Mouse (Mus musculus) liver, postnatal 0 days (tissue): Measurements from ENCODE around the gene Aox1. TPM values are rescaled to one million over a fixed set of nuclear protein-coding genes. Genes with fewer than 3 reads are reported as not detected.
A peak's percentile ranks its signal among the peaks of the same experiment; 100 is the strongest.
"Not testable (repeated sequence)": the region's sequence is repeated elsewhere in the genome, so short reads cannot be mapped to it uniquely, and the experiment has no call there.

Experiments used
- ATAC-seq: fragments of 200-750 bp; cut with Nextera tagmentation; 2 replicates; pipeline ENCODE4 v1.8.0; 2017; ENCODE audit warnings: mild to moderate bottlenecking, moderate library complexity
- DNase-seq: peaks from one replicate; pipeline ENCODE4 v3.0.0-alpha.2; 2016
- H3K27ac ChIP-seq: fragments of 300-500 bp; sonication (generic); 2 replicates; pipeline ENCODE4 v1.5.1; 2014; ENCODE audit warnings: antibody characterized with exemption, moderate library complexity, mild to moderate bottlenecking, low read depth
- H3K27me3 ChIP-seq: fragments of 300-500 bp; sonication (generic); 2 replicates; pipeline ENCODE4 v1.6.1; 2014; ENCODE audit warnings: low read length, control low read depth, mixed read lengths; ENCODE audit not compliant: insufficient read depth
- H3K36me3 ChIP-seq: fragments of 300-500 bp; sonication (generic); replicated peaks from 2 replicates; pipeline ENCODE4 v1.6.1; 2014; ENCODE audit warnings: mild to moderate bottlenecking, control low read depth, low read length, moderate library complexity, mixed read lengths; ENCODE audit not compliant: insufficient read depth
- H3K4me1 ChIP-seq: fragments of 300-500 bp; sonication (generic); 2 replicates; pipeline ENCODE4 v1.6.1; 2014; ENCODE audit warnings: antibody characterized with exemption, mild to moderate bottlenecking, control low read depth; ENCODE audit not compliant: insufficient read depth
- H3K4me2 ChIP-seq: fragments of 300-500 bp; sonication (generic); 2 replicates; pipeline ENCODE4 v1.6.1; 2014; ENCODE audit warnings: low read depth, mild to moderate bottlenecking, low read length, moderate library complexity, mixed read lengths
- H3K4me3 ChIP-seq: fragments of 300-500 bp; sonication (generic); 2 replicates; pipeline ENCODE4 v1.5.1; 2014; ENCODE audit warnings: low read depth, low read length
- H3K9ac ChIP-seq: fragments of 300-500 bp; sonication (generic); replicated peaks from 2 replicates; pipeline ENCODE4 v1.6.1; 2014; ENCODE audit warnings: mild to moderate bottlenecking, moderate library complexity
- H3K9me3 ChIP-seq: fragments of 300-500 bp; sonication (generic); 2 replicates; pipeline ENCODE4 v1.6.1; 2016; ENCODE audit warnings: mild to moderate bottlenecking, control low read depth, low read length, mixed read lengths
- CTCF ChIP-seq: sonication (generic); IDR thresholded peaks from 2 replicates; pipeline ENCODE4 v1.5.1; 2016; ENCODE audit warnings: antibody characterized with exemption, low read depth
- EP300 ChIP-seq: IDR thresholded peaks from 2 replicates; pipeline ENCODE4 v1.6.1; 2016; ENCODE audit warnings: antibody characterized with exemption, low read depth, mild to moderate bottlenecking
- WGBS: fragments of 180-500 bp; shearing (Covaris S2); extraction: QIAGEN DNeasy Blood & Tissue Kit; methylation state at CpG from one replicate; pipeline ENCODE4 v1.1.7; 2014; ENCODE audit not compliant: insufficient replicate concordance; 5-methylcytosine and 5-hydroxymethylcytosine counted together
- polyA plus RNA-seq: library from polyadenylated mRNA; unstranded; fragments of >200 nt; fragmentation: Nextera tagmentation; extraction: Ambion mirVana; gene quantifications from 2 replicates; pipeline ENCODE4 v1.2.1, GENCODE M21; 2015

The Aox1 gene
- 0.33 and 0.42 TPM in 2 replicates for polyA plus RNA-seq

DNA sequence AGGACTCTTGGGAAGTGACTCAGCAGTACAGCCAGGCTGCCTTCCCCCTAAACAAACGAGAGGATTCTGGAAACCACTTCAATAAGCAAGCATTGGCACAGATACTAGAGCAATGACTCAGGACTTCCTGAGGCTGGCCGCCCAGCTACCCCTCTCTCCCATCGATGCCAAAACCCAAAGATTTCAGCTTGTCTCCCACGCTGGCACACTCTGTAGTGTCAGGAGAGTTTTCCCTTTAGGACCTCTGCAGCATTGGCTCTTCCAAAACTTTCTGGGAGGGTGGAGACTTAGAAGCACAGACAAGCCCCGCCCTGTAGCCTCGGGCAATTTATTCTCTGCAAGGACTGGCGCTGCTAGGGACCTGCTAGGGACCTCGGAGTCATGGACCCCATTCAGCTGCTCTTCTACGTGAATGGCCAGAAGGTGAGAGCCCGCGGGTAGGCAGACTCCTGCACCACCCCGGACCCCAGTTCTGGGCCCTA, at the start of gene Aox1:
TSS of gene Aox1 (plus strand) at position 296 of the 482 bp plus-strand sequence.
- DNase-seq, result peak; percentile 35
- H3K36me3 ChIP-seq, result 0 out of 2 replicates have a peak, but pooled peaks cover 2% of the 10 kb centered on the region
- ATAC-seq, result peak; percentile 74
- H3K27ac ChIP-seq, result peak within 1 kb of the TSS; percentile 57
- peak within 1 kb of the TSS; percentile 49; the same call in 1 of the 2 replicates for H3K9ac ChIP-seq
- 9% methylated on average over 12 of the region's 12 CpGs for WGBS
- H3K4me2 ChIP-seq, result peak within 1 kb of the TSS; percentile 73
- TF ChIP-seq EP300 (peak; percentile 17; the same call in 1 of the 2 replicates), CTCF (no peak)
- peak within 1 kb of the TSS; percentile 39 for H3K4me3 ChIP-seq
- peaks cover 11% of the 10 kb centered on the region for H3K4me1 ChIP-seq
- H3K27me3 ChIP-seq, result no peaks in the 10 kb centered on the region
- no peaks in the 10 kb centered on the region for H3K9me3 ChIP-seq

DNA sequence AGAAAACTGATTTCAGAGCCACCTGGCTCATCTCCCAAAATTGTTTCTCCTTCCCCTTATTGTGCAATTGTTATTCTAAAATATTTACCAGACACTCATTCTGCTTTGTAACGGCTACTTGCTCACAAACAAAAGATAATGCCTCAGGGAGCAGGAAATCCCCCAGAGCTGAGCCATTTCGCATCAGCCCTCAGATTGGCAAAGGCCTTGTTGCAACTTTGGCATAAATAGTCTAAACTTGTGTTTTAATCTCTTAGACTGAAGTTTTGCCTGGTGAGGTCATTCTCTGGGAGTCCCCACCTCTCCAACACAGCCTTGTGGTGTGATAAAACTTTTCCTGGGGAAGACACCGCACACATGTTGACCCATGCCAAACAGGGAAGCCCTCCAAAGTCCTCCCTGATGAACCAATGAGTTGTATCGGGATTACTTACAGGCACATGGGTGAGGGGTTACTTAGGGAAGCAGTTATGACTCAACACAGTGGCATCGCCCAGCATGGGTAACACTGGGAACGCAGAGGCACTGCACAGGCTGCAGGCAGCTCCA, 40.6 kb upstream of the Aox1 start:
- Histone ChIP-seq H3K27ac (no peak overlapping the region), H3K27me3 (no peaks in the 10 kb centered on the region), H3K4me1 (no peaks in the 10 kb centered on the region), H3K4me3 (no peak overlapping the region), H3K4me2 (no peak overlapping the region), H3K9ac (no peak overlapping the region), H3K9me3 (no peaks in the 10 kb centered on the region), H3K36me3 (no peaks in the 10 kb centered on the region)
- ATAC-seq (0 out of 2 replicates have a peak, but pooled peaks have one; percentile 25), DNase-seq (no peak)
- WGBS, result 55% methylated on average over 6 of the region's 6 CpGs
- TF ChIP-seq CTCF (no peak), EP300 (no peak)

DNA sequence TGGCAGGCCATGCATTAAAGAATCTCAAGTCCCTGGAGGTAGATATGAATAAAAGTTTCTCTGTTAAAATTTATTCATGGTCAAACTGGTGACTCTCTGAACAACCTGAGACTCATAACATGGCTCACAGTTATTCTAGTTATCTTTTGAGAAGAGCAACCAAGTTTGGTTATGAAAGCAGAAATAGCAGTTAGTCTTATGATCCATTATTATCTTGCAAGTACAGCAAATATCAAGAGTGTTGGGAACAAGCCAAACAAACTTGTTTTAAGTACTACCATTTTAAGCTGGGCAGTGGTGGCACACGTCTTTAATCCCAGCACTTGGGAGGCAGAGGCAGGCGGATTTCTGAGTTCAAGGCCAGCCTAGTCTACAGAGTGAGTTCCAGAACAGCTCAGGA, 38.5 kb upstream of the Aox1 start:
- 0 out of 2 replicates have a peak, but pooled peaks cover under 1% of the 10 kb centered on the region for H3K4me1 ChIP-seq
- H3K27me3 ChIP-seq, result no peaks in the 10 kb centered on the region
- TF ChIP-seq EP300, result no peak
- TF ChIP-seq CTCF, result no peak
- no peak overlapping the region for H3K4me2 ChIP-seq
- H3K4me3 ChIP-seq, result no peak overlapping the region
- DNase-seq, result no peak
- H3K9me3 ChIP-seq, result no peaks in the 10 kb centered on the region
- ATAC-seq, result no peak
- no peak overlapping the region for H3K27ac ChIP-seq
- no peaks in the 10 kb centered on the region for H3K36me3 ChIP-seq
- no peak overlapping the region for H3K9ac ChIP-seq
- WGBS, result 53% methylated on average over 2 of the region's 2 CpGs

DNA sequence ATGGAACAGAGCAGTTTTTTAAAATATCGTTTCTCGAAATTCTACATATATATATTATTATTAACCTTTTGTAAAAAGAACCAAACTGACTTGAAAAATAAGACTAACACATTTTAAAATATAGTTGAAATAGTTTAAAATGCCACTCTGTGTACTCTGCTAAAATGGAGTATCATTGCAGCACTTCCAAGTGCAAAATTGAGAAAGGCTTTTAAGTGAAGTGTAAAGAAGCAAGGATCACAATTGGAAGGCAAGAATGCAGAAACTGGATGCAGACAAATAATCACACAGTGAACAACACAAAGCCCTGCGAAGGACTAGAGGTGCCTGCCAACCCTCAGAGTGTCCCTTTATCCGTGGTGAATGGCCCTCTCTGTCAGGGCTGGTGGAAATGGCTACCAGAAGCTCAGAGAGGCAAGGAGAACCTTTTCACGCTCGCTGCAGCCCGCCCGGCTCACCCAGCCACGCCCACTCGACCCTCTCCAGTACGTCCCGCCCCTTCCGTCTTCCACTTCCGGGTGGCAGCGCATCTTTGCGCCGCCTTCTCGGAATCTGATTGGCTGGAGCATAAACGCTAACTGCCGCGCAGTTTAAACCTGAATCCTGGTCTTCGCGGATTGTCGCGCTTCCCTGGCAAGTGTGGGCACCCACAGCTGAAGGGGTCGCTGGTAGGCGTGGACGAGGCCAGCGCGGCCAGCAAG, 34.1 kb upstream of the Aox1 start, which contains the start of gene Sgo2a:
TSS of gene Sgo2a (plus strand) at position 540 of the 701 bp plus-strand sequence.
- Histone ChIP-seq H3K27me3 (no peaks in the 10 kb centered on the region), H3K4me3 (peak within 1 kb of the TSS; percentile 90), H3K27ac (peak within 1 kb of the TSS; percentile 80), H3K4me1 (peaks cover 11% of the 10 kb centered on the region), H3K9ac (peak within 1 kb of the TSS; percentile 88), H3K4me2 (peak within 1 kb of the TSS; percentile 94), H3K36me3 (no peaks in the 10 kb centered on the region; the same call in 1 of the 2 replicates), H3K9me3 (no peaks in the 10 kb centered on the region)
- WGBS, result 8% methylated on average over 30 of the region's 30 CpGs
- peak; percentile 98 for DNase-seq
- peak; percentile 98 for ATAC-seq
- TF ChIP-seq EP300, result no peak
- TF ChIP-seq CTCF, result no peak

DNA sequence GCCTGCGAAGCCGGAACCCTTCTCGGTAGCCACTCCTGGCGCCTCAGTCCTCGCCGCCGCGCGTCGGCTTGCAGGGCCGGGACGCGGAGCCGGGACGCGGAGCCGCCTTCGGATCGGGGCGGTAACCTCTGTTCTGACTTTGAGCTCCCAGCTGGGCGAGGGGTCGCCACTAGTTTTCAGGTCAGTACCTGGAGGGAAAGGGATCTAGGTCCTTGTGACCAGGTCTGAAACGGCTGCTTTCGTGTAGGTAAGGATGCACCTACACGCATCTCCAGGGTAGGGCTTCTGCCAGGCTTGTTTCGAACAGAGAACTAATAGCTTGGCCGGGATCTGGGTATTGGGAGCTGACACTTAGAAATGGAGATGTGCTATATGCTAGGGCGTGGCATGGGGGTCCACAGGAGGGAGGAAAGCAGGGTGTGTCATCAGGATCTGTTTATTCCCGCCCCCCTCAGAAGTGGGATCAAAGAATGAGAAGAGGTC, 33.6 kb upstream of the Aox1 start:
- no peak for TF ChIP-seq EP300
- TF ChIP-seq CTCF, result no peak
- ATAC-seq, result peak; percentile 86
- H3K27me3 ChIP-seq, result no peaks in the 10 kb centered on the region
- peaks cover 4% of the 10 kb centered on the region for H3K36me3 ChIP-seq
- under 1% methylated on average over 29 of the region's 29 CpGs for WGBS
- no peaks in the 10 kb centered on the region for H3K9me3 ChIP-seq
- DNase-seq, result no peak
- H3K4me1 ChIP-seq, result peaks cover 11% of the 10 kb centered on the region
- H3K27ac ChIP-seq, result peak overlapping the region; percentile 80
- peak overlapping the region; percentile 90 for H3K4me3 ChIP-seq
- H3K4me2 ChIP-seq, result peak overlapping the region; percentile 94
- peak overlapping the region; percentile 88 for H3K9ac ChIP-seq

DNA sequence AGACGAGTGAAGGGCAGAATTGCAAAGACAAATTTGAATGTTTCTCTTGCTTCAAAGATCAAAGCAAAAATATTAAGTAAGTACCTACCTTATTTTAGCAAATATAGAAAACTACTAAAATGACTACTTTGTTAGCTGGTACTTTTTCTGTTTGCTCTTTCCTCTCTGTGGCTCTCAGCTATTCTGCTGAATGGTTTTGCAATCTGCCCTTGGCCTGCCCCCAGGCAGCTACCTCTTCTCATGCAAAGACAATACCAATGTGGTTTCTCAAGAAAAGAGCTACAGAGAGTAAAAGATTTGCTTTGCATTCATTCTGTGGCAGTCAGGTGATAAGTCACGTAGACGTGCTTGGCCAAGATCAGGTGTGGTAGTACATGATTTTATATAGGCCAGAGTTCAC, 31.6 kb upstream of the Aox1 start:
- DNase-seq (no peak), ATAC-seq (no peak)
- 72% methylated on average over 3 of the region's 3 CpGs for WGBS
- TF ChIP-seq CTCF, result no peak
- no peak for TF ChIP-seq EP300
- H3K4me1 ChIP-seq, result peaks cover 11% of the 10 kb centered on the region
- H3K9ac ChIP-seq, result no peak overlapping the region
- no peaks in the 10 kb centered on the region for H3K27me3 ChIP-seq
- peak overlapping the region; percentile 94; the same call in 1 of the 2 replicates for H3K4me2 ChIP-seq
- no peaks in the 10 kb centered on the region for H3K9me3 ChIP-seq
- peaks cover 7% of the 10 kb centered on the region for H3K36me3 ChIP-seq
- no peak overlapping the region for H3K27ac ChIP-seq
- no peak overlapping the region for H3K4me3 ChIP-seq

DNA sequence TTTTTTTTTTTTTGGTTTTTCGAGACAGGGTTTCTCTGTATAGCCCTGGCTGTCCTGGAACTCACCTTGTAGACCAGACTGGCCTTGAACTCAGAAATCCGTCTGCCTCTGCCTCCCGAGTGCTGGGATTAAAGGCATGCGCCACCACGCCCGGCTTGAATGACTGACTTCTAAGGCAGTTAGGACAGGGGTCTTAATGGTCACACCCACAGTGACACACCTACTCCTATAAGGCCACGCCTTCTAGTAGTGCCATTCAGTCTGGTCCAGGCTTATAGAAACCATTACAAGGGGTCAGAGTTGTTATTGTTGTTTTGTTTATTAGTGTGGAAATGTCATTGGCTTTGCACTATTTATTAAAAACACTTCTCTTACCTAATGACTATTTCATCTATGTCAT, 23.3 kb upstream of the Aox1 start:
- H3K36me3 ChIP-seq, H3K4me3 ChIP-seq: not testable (repeated sequence)
- WGBS, result 88% methylated on average over 7 of the region's 7 CpGs

More for the DNA sequence above, 23.3 kb upstream of the Aox1 start:
- H3K9me3 ChIP-seq, H3K9ac ChIP-seq, H3K27ac ChIP-seq, ATAC-seq, H3K27me3 ChIP-seq, H3K4me2 ChIP-seq, DNase-seq, H3K4me1 ChIP-seq: not testable (repeated sequence)
